Mouse (Mus musculus): ENCODE data around the gene Creld1. TPM values are rescaled to one million over a fixed set of nuclear protein-coding genes. Genes with fewer than 3 reads are reported as not detected.

Creld1 gene
- total RNA-seq (2021), result 100 to 1,000 TPM; 107 to 111 TPM
- long read RNA-seq, experiment 1, transcript Creld1-201 (10 exons, 2,306 nt), result major isoform, 92 of 109 reads
- long read RNA-seq, experiment 1, partial matches to known transcripts, result 9 of 109 reads
- long read RNA-seq, experiment 1, other reads (novel, unspliced or antisense), result 8 of 109 reads
- long read RNA-seq, experiment 2, transcript Creld1-201 (10 exons, 2,306 nt), result major isoform, 82 of 109 reads
- long read RNA-seq, experiment 2, partial matches to known transcripts, result 12 of 109 reads
- long read RNA-seq, experiment 2, other reads (novel, unspliced or antisense), result 12 of 109 reads

DNA sequence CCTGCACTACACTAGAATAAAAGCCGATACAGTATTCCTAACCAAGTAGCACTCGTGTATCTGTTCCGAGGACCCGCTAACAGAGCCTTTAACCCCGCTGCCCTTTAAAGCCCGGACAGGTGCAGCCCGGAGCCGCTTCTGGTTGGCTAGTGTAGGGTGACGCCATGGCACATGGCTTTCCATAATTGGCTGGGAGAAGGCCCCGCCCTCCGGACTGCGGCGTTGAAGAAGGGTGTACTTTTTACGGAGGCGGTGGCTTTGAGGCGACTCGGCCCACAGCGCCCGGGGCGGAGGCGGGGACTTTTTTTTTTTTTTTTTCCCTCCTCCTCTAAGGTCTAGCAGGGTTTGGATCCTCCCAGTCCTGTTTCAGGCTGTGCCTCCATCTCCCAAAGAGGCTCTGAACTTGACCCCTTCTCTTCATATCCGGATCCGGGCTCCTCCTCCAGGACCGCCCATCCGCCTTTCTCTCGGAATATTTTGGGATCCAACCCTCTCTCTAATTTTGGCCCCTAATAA, at the start of gene Creld1:
Gene Creld1 (plus strand): TSS at position 198 of the 516 bp plus-strand sequence.
- intact Hi-C loops (cut with DNase I), result no loop called here
- DNase-seq (ENCODE audit: low spot score in 2 of 2), result peak; percentile 94 to 96

DNA sequence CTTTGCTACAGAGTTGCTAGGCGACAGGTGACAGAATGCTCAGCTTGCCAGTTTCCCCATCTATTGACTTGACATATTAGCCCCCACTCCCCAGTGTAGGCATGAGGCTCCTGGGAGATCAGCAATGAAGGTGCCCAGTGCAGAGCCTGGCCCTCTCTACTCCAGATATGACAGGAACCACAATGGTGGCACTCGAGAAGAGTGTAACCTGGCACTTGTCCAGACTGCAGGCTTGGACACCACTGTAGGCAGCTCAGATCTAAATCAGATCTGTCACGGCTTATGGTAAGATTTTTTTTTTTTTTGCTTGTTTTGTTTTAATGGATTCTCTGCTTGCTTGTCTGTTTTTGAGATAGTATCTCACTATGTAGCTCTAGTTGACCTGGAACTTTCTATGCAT, 49.4 kb upstream of the Creld1 start:
- DNase-seq (ENCODE audit: low spot score in 2 of 2), result no peak
- intact Hi-C loops (cut with DNase I), result no loop called here

DNA sequence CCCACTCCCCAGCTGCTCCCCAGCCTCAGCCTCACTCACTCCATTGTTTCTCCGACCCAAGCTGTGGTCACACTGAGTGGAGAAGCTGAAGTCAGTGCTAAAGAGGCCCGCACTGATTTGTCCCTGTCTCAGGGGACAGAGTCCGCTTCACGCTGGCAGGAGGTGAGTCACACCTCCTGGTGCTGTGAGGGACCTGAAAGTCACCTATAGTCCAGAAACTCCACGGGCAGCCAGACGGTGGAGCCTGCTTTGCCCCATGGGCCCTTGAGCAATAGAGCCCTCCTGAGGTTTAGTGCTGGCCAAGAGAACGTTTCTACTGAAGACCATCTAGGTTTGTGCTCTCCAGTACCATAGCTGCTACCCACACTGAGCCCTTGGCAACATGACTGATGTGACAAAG, 48.4 kb upstream of the Creld1 start:
- intact Hi-C loops (cut with DNase I), result no loop called here
- no peak for DNase-seq (ENCODE audit: low spot score in 2 of 2)

DNA sequence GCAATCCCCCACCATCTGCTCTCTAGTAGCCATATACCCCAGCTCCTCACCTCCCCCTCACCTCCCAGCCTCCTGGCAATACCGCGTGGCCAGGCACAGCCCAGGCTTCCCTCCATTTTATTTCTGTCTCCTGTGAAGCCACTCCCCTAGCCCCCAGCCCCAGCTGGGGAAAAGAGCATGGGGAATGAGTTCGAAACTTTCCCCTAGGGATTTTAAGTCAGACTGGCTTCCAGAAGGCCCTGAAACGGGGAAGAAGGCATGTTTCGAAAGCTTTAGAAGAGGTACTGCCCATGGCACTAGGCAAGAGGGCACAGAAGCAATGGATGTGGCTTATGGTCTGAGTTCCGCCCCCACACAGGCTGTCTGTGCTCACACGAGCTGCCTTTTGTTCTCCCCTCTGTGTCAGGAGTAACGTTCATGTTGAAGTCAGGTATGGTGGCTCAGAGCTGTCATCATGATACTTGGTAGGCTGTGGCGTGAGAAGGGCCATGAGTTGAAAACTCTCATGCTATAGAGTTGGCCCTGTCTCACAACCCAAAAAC, 47.4 kb upstream of the Creld1 start, which contains the start of gene Cidec:
Gene Cidec (minus strand): TSS at position 97 of the 542 bp plus-strand sequence.
- no peak for DNase-seq (ENCODE audit: low spot score in 2 of 2)
- intact Hi-C loops (cut with DNase I), result no loop called here

DNA sequence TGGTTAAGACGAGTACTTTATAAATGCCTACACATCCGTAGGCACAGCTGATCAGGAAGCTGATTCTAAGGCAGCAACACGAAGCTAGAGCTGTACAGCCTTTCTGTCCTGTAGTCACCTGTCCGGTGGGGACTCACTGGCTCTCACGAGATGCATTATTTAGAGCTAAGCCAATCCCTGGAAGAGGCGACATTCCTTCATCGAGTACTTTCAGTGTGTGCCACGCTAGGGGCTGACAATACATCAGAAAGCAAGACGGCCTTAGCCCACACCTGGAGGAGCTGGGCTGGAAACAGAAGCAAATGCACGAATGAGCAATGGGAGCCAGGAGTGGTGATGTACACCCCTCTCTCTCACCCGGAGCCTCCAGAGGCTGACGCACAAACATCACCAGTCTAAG, 46.0 kb upstream of the Creld1 start:
- intact Hi-C loops (cut with DNase I), result no loop called here
- DNase-seq (ENCODE audit: low spot score in 2 of 2), result no peak

DNA sequence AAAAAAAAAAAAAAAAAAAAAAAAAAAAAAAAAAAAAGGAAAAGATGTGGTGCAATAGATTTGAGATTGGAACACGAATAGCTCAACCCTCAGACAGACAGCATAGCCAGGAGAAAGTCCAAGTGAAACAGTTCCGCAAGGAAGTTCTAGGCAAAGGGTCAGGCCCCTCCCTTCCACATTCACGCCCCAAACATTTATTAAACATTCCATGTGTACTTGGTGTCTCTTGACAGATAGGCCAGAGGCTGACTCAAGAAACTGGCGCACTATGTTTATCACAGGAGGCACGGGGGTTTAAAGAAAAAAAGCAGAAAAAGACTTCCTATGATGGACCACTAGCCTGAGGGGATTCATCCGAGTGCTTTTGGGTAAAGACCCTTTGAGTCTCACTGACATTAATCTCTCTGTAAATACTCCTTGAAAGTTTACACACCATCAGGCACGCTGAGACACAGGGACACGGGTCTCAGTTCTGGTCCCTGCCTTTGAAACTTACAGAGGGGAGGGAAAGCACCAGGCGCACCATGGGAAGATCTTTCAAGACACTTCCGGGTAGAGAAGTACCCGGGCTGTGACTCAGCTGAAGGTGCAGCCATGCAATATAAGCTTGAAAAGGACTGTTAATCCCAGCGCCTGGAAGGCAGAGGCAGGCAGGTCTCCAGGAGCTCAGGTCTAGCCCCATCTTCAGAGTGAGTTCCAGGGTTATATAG, 44.2 kb upstream of the Creld1 start:
- no peak for DNase-seq (ENCODE audit: low spot score in 2 of 2)
- intact Hi-C loops (cut with DNase I), result no loop called here

DNA sequence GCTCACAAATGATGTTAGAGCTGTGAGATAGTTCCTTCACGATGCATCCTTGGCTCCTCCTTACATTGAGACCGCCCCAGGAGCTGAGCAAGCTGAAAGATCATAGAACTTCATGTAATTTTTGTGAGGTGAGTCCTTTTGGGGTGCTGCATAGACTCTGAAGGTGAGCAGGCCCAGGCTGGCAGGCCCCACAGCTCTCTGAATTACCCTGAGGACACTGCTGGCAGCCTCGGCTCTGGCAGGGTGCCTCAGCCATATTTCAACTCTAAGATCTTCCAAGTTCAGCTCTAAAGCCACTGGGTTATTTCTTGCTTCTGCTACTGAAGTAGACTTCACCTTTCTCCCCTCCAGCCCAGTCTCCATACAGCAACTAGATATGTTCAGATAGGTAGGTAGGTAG, 42.4 kb upstream of the Creld1 start:
- no peak for DNase-seq (ENCODE audit: low spot score in 2 of 2)
- intact Hi-C loops (cut with DNase I), result no loop called here

DNA sequence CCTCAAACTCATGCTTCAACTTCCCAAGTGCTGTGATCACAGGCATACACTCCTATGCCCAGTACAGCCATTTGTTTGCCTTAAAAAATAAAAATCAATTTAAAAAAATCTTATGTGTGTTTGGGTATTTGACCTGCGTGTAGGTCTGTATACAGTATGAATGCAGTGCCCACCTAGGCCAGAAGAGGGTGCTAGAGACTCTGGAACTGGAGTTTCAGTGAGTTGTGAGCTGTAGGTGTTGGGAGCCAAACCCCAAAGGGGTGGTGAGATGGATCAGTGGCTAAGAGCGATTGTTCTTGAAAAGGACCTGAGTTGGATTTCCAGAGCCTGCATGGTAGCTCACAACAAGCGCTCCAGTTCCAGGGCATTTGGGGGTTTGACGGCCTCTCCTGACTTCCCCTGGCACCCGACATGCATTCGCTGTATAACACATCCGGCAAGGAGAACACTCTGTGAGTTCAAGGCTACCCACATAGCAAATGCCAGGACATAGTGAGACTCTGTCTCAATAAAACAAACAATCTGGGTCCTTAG, 41.9 kb upstream of the Creld1 start:
- intact Hi-C loops (cut with DNase I), result no loop called here

DNA sequence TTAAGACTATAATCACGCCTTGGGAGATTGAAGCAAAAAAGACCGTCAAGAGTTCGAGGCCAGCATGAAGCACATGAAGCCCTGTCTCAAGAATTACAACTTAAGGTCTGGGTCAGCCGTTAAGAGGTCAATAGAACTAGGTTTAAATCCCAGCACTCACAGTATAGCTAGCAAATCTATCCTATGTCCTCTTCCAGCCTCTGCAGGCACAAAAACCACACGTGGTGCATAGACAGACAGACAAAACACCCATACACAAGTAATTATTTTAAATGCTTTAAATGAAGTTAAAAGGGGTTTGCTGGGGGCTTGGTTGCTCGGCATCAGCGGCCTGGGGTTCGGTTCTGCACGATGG, 41.0 kb upstream of the Creld1 start:
- no peak for DNase-seq (ENCODE audit: low spot score in 2 of 2)
- intact Hi-C loops (cut with DNase I), result no loop called here

More for the DNA sequence above, 41.9 kb upstream of the Creld1 start:
- DNase-seq (ENCODE audit: low spot score in 2 of 2), result peak; percentile 73 to 74

DNA sequence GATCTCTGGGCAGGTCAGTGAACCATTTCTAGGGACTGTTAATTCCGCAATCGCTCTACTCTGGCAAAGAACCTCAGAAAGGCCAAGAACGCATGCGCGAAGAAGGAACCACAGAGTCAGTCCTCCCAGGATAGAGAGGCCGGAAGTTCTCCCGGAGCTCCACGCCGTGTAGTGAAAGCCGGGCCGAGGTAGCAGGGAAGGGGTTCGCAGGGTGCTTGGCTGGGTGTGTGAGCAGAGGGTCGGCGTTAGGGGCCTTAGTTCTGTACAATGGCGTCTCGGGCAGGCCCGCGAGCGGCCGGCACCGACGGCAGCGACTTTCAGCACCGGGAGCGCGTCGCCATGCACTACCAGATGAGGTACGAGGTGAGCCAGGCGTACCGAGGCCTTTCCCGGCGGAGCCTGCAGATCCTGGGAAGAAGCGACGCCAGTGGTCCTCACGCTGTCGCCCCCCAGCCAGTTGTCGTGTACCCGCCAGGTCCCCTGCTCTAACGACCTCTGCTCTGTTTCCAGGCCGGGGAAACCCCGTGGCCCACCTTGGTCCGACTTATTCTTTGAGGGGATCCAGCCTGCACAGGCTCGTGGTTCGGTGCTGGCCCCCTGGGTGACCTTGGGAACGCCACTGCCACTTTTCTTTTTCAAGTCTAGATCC, 40.5 kb upstream of the Creld1 start, which contains the start of gene Jagn1:
Gene Jagn1 (plus strand): TSS at position 128 of the 649 bp plus-strand sequence.
- DNase-seq (ENCODE audit: low spot score in 2 of 2), result peak; percentile 90 to 92
- intact Hi-C loops (cut with DNase I), result no loop called here

DNA sequence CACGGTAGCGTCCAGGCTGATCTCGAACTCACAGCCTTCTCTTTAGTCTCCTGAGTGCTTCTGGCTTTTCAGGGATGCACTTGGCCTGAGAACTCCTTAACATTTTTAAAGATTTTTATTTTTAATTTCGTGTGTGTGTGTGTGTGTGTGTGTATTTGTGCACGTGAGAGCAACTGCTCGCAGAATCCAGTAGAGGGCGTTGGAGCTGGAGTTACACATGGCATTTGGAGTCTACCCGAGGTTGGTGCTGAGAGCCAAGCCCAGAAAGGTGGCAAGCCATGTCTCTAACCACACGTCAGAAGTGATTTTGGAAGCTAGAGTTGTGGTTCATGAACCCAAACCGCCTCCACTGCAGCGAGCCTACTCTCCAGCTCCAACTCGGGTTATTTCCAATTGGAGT, 40.0 kb upstream of the Creld1 start:
- intact Hi-C loops (cut with DNase I), result no loop called here
- DNase-seq (ENCODE audit: low spot score in 2 of 2), result peak in 1 of 2 experiments; percentile 41

DNA sequence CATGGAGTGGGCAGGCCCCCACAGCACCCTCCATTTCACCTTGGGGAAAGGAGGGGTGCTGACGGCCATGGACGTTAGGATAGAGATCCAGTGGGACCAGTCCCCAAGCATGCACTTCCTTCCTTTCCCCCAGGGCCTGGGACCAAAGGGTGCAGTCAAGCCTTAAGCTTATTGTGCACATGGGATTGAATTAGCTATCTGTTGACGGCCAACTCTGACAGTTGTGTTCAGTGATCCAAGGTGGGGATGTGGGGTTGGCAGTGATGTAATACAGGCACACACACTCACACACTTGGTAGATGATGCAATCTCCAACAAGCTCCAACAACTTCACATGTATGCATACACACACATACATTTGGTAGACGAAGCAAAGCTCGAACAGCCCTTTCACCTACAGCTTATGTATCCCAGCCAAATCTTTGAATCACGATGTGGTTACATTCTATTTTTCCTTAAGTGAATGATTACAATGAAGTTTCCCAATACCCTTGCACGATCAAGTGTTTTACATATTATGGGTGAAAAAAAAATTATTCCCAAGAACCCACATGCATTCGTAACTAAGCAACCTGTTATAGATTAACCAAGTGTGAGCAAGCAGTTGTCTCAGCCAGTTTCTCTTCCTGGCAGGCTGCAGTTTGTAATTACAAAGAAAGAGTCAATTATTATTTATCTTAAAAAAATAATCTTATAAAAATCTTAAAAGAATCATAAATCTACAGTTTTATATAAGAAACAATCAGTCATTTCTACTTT, 38.7 kb upstream of the Creld1 start:
- DNase-seq (ENCODE audit: low spot score in 2 of 2), result no peak
- intact Hi-C loops (cut with DNase I), result no loop called here

DNA sequence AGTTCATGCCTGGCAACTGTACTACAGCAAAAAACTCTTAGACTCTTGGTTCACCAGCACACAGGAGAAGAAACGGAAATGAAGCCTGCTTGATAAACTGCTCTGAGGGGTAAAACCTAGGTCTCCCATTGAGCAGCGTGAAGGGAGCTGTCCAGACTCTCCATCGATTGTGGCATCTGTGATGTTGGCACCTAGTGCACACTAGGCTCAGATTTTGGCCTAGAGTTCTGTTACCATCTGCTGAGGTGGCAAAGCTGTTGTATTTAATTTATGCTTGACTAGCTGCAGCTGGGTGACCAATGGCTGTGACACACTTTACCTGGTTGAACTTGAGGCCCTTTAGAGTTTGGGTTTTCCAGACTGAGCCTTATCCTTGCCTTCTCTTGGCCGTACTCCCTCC, 35.5 kb upstream of the Creld1 start:
- intact Hi-C loops (cut with DNase I), result no loop called here
- no peak for DNase-seq (ENCODE audit: low spot score in 2 of 2)

DNA sequence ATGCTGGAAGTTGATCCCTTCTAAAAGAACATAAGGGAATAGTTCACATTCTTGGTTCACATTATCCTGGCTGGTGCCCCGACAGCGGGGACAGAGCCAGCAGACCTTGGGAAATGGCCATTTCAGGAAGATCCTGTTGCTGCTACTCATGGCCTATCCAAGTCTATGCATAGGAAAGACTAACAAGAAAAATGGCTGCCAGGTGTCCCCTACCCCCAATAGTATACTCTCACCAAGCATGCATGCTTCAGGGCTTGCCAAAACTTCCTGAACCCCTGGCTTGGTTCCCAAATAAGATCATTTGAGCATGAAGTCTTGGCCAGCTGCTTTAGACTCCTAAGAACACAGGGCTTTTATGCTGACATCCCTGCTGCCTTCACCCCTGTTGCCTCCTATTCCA, 31.3 kb upstream of the Creld1 start:
- no peak for DNase-seq (ENCODE audit: low spot score in 2 of 2)
- intact Hi-C loops (cut with DNase I), result no loop called here

DNA sequence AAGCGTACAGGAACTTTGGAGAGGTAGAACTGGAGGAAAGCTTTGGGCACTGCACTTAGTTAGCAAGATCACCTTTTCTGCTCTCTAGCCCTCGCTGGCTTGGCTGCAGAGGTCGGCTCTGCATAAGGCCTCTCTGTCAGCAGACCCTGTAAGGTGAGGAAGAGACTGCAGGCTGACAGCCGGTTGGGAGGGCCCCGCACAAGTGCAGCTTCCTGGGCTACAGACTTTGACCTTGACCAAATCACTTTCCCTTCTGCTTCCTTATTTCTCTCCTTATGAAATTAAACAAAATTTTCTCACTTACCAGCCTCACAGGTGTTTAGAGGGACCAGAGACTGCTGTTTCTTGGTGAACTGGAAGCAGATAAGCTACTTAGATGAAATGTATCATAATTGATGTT, 28.1 kb upstream of the Creld1 start:
- intact Hi-C loops (cut with DNase I), result no loop called here
- DNase-seq (ENCODE audit: low spot score in 2 of 2), result no peak

DNA sequence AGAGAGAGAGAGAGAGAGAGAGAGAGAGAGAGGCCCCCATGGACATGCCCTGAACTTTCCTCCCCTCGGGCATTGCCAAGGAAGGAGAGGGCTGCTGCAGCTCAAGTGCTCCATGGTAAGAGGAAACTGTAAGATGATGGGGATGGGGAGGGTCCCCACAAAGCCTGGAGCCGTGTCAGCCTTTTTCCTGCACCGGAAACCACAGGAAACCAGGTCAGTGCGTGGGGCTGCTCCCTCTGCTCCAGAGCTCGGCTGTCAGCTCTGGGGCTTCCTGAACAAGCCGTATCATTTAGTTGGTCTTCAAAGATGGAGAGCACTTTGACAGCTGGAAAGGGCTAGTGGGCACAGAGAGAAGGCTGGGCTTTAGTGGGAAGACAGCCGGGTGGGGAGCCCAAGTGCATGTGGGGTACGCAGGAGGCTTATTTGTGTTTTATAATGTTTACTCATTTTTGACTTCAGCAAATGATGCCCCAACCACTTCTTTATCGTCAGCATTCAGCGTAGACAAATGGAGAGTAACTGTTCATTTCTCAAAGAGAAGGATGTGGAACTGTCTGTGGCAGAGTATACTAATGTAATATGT, 25.1 kb upstream of the Creld1 start, which contains the start of gene Il17re:
Gene Il17re (plus strand): TSS at position 533 of the 583 bp plus-strand sequence.
- intact Hi-C loops (cut with DNase I), result no loop called here
- DNase-seq (ENCODE audit: low spot score in 2 of 2), result no peak

DNA sequence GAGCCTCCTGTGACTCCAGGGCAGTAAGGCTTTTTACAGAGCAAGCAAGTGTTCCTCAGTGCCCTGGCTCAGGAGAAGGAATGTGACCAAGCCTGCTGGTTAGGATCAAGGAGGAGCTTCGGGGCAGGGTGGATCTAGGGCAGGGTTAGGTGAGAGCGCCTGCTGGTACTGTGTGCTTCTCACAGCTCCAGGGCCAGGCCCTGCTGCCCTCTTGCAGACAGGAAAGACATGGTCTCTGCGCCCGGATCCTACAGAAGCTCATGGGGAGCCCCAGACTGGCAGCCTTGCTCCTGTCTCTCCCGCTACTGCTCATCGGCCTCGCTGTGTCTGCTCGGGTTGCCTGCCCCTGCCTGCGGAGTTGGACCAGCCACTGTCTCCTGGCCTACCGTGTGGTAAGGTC, 24.5 kb upstream of the Creld1 start:
- intact Hi-C loops (cut with DNase I), result no loop called here
- DNase-seq (ENCODE audit: low spot score in 2 of 2), result no peak

DNA sequence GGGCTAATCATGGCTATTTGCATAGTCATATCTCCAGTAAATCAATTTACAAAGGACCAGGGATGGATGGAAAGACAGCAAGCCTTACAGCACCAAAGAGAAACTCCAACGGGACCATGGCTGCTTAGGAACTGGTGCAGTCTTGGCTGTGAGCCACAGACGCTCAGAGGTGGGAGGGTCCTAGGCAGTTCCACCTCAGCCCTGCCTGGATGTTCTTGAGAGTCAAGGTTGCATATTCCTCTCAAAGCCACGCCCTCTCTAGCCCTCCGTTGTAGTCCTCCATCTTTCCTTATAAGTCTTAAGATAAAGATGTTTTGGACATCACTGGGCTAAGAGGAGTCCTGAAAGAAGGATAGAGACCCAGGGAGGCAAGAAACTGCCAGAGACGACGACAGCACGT, 19.1 kb upstream of the Creld1 start:
- intact Hi-C loops (cut with DNase I), result no loop called here
- no peak for DNase-seq (ENCODE audit: low spot score in 2 of 2)

DNA sequence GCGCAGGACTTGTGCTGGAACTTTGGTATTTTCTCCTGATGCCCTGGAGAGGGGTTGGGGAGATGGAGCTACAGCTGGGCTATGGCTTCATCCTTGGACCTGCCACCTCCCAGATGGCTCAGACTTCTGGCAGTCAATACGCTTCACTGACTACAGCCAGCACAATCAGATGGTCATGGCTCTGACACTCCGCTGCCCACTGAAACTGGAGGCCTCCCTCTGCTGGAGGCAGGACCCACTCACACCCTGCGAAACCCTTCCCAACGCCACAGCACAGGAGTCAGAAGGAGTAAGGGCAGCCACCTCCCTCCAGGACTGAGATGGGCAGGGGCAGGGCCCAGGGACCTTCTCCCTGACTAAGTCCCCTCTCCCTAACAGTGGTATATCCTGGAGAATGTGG, 17.5 kb upstream of the Creld1 start:
- intact Hi-C loops (cut with DNase I), result no loop called here

More for the DNA sequence above, 17.5 kb upstream of the Creld1 start:
- no peak for DNase-seq (ENCODE audit: low spot score in 2 of 2)

Data from left cerebral cortex, postnatal 14 days (tissue).